Mouse (Mus musculus) lung, adult 2 months (tissue): ENCODE results near the gene Fam214a.

Experiments
- CTCF ChIP-seq: fragments of 200-500 bp; IDR thresholded peaks from 2 replicates; pipeline ENCODE4 v1.5.1; 2011; ENCODE audit warnings: mild to moderate bottlenecking, low read length, control low read depth; ENCODE audit not compliant: insufficient read depth
- POLR2A ChIP-seq: fragments of 200-500 bp; IDR thresholded peaks from 2 replicates; pipeline ENCODE4 v1.6.1; 2011; ENCODE audit warnings: low read depth, mild to moderate bottlenecking, control low read depth, low read length, borderline replicate concordance; ENCODE audit errors: extremely low read depth

DNA sequence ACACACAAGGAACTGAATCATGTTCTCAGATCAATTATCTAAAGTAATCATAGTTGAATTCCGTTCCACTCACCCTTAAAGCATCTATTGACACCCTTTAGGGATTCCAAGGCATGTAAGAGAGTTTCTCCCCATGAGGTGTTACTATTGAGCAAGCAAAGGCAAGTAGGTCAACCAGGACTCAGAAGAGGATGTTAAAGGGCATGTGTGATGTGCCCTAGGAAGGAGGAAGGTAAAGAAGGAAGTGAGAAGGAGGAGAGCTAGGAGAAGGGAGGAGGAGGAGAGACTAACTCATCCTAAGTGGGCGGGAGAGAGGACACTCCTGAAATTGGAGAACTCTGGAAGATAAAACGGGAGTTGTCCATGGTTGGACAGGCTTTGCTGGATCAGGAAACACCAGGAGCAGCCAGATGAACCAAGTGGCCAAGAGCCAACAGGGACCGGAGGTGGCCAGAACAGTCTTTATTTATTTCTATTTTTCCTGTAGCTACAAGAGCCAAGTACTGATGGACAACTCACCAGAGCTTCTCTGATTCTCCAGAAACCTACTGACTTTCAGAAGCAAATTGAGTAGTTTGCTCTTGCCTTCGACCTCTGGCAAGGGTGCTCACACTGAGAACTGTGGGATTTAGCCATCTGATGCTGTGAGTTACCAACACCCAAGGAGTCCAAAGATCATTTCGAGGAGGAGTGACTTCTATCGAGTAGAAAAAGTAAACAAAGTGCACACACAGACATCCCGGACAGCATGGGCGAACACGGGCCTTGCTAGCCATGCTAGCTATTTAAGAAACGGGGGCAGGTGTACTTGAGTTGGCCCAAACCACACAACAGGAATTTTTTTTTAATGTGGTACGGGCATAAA lies 13.8 kb upstream of the Fam214a start:
- TF ChIP-seq CTCF (no peak), POLR2A (no peak)
